14 mouse cellular contexts compared by ENCODE assay signal in genomic region chr10:108832248-108832647, GRCm38 (mm10).
DNase-seq lines count a peak whose midpoint lies in the region; ATAC-seq lines count a peak whose summit lies in the region.
"Had no signal": no experiment of that assay in that cellular context is flagged by ENCODE, and none has a peak within 500 bp of the region (broad histone marks: within the 10 kb centered on the region; RNA-seq: fewer than 3 reads in every experiment).

No protein-coding gene starts in this region.

- no peak overlapping the region for H3K4me3 ChIP-seq in embryonic facial prominence, embryonic 14.5 days (ENCODE audit: low read depth, low read length)
- no peak overlapping the region for H3K4me3 ChIP-seq in embryonic facial prominence, embryonic 10.5 days
- H3K4me3 ChIP-seq in intestine, embryonic 15.5 days (replicated peaks) = no peak overlapping the region
- H3K4me3 ChIP-seq in intestine, embryonic 16.5 days (ENCODE audit: low read length) = no peak overlapping the region
- no peak overlapping the region for H3K4me3 ChIP-seq in limb, embryonic 15.5 days
- H3K4me3 ChIP-seq: liver, embryonic 13.5 days had no signal

- intact Hi-C loops in gastrocnemius, postnatal 14 days (cut with DNase I; ENCODE audit: low total_unique reads) = no loop called here

- H3K9me3 ChIP-seq in embryonic facial prominence, embryonic 14.5 days (ENCODE audit: control insufficient read depth, low read length) = no peaks in the 10 kb centered on the region
- H3K9me3 ChIP-seq in embryonic facial prominence, embryonic 10.5 days = no peaks in the 10 kb centered on the region
- no peaks in the 10 kb centered on the region for H3K9me3 ChIP-seq in intestine, embryonic 15.5 days
- H3K9me3 ChIP-seq in intestine, embryonic 16.5 days (ENCODE audit: control insufficient read depth, low read length) = no peaks in the 10 kb centered on the region
- no peaks in the 10 kb centered on the region for H3K9me3 ChIP-seq in limb, embryonic 15.5 days
- H3K9me3 ChIP-seq: liver, embryonic 13.5 days had no signal

- H3K4me2 ChIP-seq in embryonic facial prominence, embryonic 14.5 days (ENCODE audit: low read depth, low read length) = no peak overlapping the region
- no peak overlapping the region for H3K4me2 ChIP-seq in intestine, embryonic 15.5 days (replicated peaks)
- H3K4me2 ChIP-seq in intestine, embryonic 16.5 days (ENCODE audit: low read depth, low read length) = no peak overlapping the region
- H3K4me2 ChIP-seq in limb, embryonic 15.5 days = 0 out of 2 replicates have a peak overlapping the region, but pooled peaks have one; percentile 12
- H3K4me2 ChIP-seq: liver, embryonic 13.5 days had no signal

- peak; percentile 3 for DNase-seq in embryonic facial prominence, embryonic 14.5 days (ENCODE audit: low spot score)
- DNase-seq in embryonic facial prominence, embryonic 10.5 days (ENCODE audit: low spot score) = no peak
- DNase-seq in retina, postnatal 1 day = peak; percentile 62
- DNase-seq in gastrocnemius, postnatal 14 days = no peak
- DNase-seq: adrenal gland, postnatal 14 days; kidney, adult 11 months; liver, embryonic 13.5 days; lung, postnatal 4 days; thymus, adult 2 months had no signal

- no peak overlapping the region for H3K9ac ChIP-seq in embryonic facial prominence, embryonic 14.5 days (ENCODE audit: low read depth, low read length)
- H3K9ac ChIP-seq in intestine, embryonic 15.5 days = no peak overlapping the region
- H3K9ac ChIP-seq in intestine, embryonic 16.5 days (ENCODE audit: low read depth, low read length) = no peak overlapping the region
- no peak overlapping the region for H3K9ac ChIP-seq in limb, embryonic 15.5 days
- H3K9ac ChIP-seq: liver, embryonic 13.5 days had no signal

- peak; percentile 47; the same call in 1 of the 2 replicates for ATAC-seq in embryonic facial prominence, embryonic 14.5 days (ENCODE audit: low read depth)
- ATAC-seq in intestine, embryonic 15.5 days = peak; percentile 53; the same call in 1 of the 2 replicates
- no peak for ATAC-seq in intestine, embryonic 16.5 days
- no peak for ATAC-seq in limb, embryonic 15.5 days (ENCODE audit: insufficient number of reproducible peaks, low FRiP score, low TSS enrichment, low read depth)
- ATAC-seq in activated CD4-positive, CD25-positive, alpha-beta regulatory T cell, adult 4 months = no peak
- ATAC-seq: Patski had no signal

- WGBS in embryonic facial prominence, embryonic 14.5 days = 79% methylated on average over 6 of the region's 6 CpGs
- WGBS in embryonic facial prominence, embryonic 10.5 days = 88% methylated on average over 6 of the region's 6 CpGs
- 87% methylated on average over 6 of the region's 6 CpGs for WGBS in intestine, embryonic 15.5 days
- 85% methylated on average over 6 of the region's 6 CpGs for WGBS in intestine, embryonic 16.5 days
- 53% methylated on average over 6 of the region's 6 CpGs for WGBS in limb, embryonic 15.5 days

- no peaks in the 10 kb centered on the region for H3K36me3 ChIP-seq in embryonic facial prominence, embryonic 14.5 days (ENCODE audit: control insufficient read depth, insufficient read depth, low read length)
- H3K36me3 ChIP-seq in embryonic facial prominence, embryonic 10.5 days (replicated peaks) = no peaks in the 10 kb centered on the region
- H3K36me3 ChIP-seq in intestine, embryonic 15.5 days = no peaks in the 10 kb centered on the region
- no peaks in the 10 kb centered on the region for H3K36me3 ChIP-seq in intestine, embryonic 16.5 days (ENCODE audit: control insufficient read depth, insufficient read depth, low read length)
- no peaks in the 10 kb centered on the region for H3K36me3 ChIP-seq in limb, embryonic 15.5 days
- H3K36me3 ChIP-seq: liver, embryonic 13.5 days had no signal

- no peaks in the 10 kb centered on the region for H3K27me3 ChIP-seq in embryonic facial prominence, embryonic 14.5 days (replicated peaks; ENCODE audit: control insufficient read depth, insufficient read depth, low read length)
- H3K27me3 ChIP-seq in embryonic facial prominence, embryonic 10.5 days (replicated peaks; ENCODE audit: low read depth, poor library complexity, severe bottlenecking) = no peaks in the 10 kb centered on the region
- no peaks in the 10 kb centered on the region for H3K27me3 ChIP-seq in intestine, embryonic 15.5 days (replicated peaks)
- H3K27me3 ChIP-seq in intestine, embryonic 16.5 days (replicated peaks; ENCODE audit: control insufficient read depth, insufficient read depth, low read length) = no peaks in the 10 kb centered on the region
- H3K27me3 ChIP-seq in limb, embryonic 15.5 days = no peaks in the 10 kb centered on the region
- H3K27me3 ChIP-seq: liver, embryonic 13.5 days had no signal

- no peaks in the 10 kb centered on the region for H3K4me1 ChIP-seq in embryonic facial prominence, embryonic 14.5 days (ENCODE audit: control insufficient read depth, insufficient read depth, low read length)
- H3K4me1 ChIP-seq in embryonic facial prominence, embryonic 10.5 days = no peaks in the 10 kb centered on the region
- no peaks in the 10 kb centered on the region for H3K4me1 ChIP-seq in intestine, embryonic 15.5 days (replicated peaks)
- no peaks in the 10 kb centered on the region for H3K4me1 ChIP-seq in intestine, embryonic 16.5 days (ENCODE audit: control insufficient read depth, insufficient read depth, low read length)
- H3K4me1 ChIP-seq in limb, embryonic 15.5 days = no peaks in the 10 kb centered on the region
- H3K4me1 ChIP-seq: liver, embryonic 13.5 days had no signal

- no peak overlapping the region for H3K27ac ChIP-seq in embryonic facial prominence, embryonic 14.5 days (replicated peaks; ENCODE audit: low read depth, low read length)
- no peak overlapping the region for H3K27ac ChIP-seq in embryonic facial prominence, embryonic 10.5 days (replicated peaks)
- no peak overlapping the region for H3K27ac ChIP-seq in intestine, embryonic 15.5 days
- no peak overlapping the region for H3K27ac ChIP-seq in intestine, embryonic 16.5 days (ENCODE audit: low read length)
- no peak overlapping the region for H3K27ac ChIP-seq in limb, embryonic 15.5 days
- H3K27ac ChIP-seq: liver, embryonic 13.5 days had no signal

Comparison
In these comparisons a context has a peak if more than half of its experiments do, and no peak if none do; other contexts are left out.
1. ATAC-seq: peak in embryonic facial prominence, embryonic 14.5 days (single experiment) and intestine, embryonic 15.5 days (single experiment); none in intestine, embryonic 16.5 days (single experiment), limb, embryonic 15.5 days (single experiment) and activated CD4-positive, CD25-positive, alpha-beta regulatory T cell, adult 4 months (single experiment).
2. DNase-seq: peak in embryonic facial prominence, embryonic 14.5 days (single experiment) and retina, postnatal 1 day (single experiment); none in embryonic facial prominence, embryonic 10.5 days (single experiment) and gastrocnemius, postnatal 14 days (single experiment).